Mouse (Mus musculus) CD4-positive, CD25-positive, alpha-beta regulatory T cell, adult 4 months (primary cell): ENCODE measurements around the gene Xpc. TPM values are rescaled to one million over a fixed set of nuclear protein-coding genes. Genes with fewer than 3 reads are reported as not detected.

Experiments used
- ATAC-seq: one replicate; pipeline ENCODE4 v1.8.0; 2017
- polyA plus RNA-seq, 2 experiments: library from polyadenylated mRNA; unstranded; fragments of 100-300 nt; shearing (Covaris generic); gene quantifications; one replicate each; pipeline ENCODE4 v1.2.1; 2017

The Xpc gene
- polyA plus RNA-seq = 10 to 100 TPM; 13.4 to 18.2 TPM

GRCm38 (mm10) chr6:91515545-91516449, at the start of gene Xpc, which contains the start of gene Lsm3:
Gene Xpc (minus strand): TSS chr6:91515888.
Gene Lsm3 (plus strand): TSS chr6:91515928.
- ATAC-seq = peak; percentile 88

GRCm38 (mm10) chr6:91563031-91563430, 47.3 kb upstream of the Xpc start:
- ATAC-seq = no peak

- ATAC-seq = no peak
Measured at GRCm38 (mm10) chr6:91560186-91560585, 44.5 kb upstream of the Xpc start.

- no peak for ATAC-seq
Measured at GRCm38 (mm10) chr6:91559371-91559770, 43.7 kb upstream of the Xpc start.

- ATAC-seq = no peak
Measured at GRCm38 (mm10) chr6:91558565-91558964, 42.9 kb upstream of the Xpc start.

GRCm38 (mm10) chr6:91552693-91553092, 37.0 kb upstream of the Xpc start:
- no peak for ATAC-seq

- no peak for ATAC-seq
Measured at GRCm38 (mm10) chr6:91551671-91552070, 36.0 kb upstream of the Xpc start.

GRCm38 (mm10) chr6:91549621-91550020, 33.9 kb upstream of the Xpc start:
- no peak for ATAC-seq

- no peak for ATAC-seq
Measured at GRCm38 (mm10) chr6:91547313-91547712, 31.6 kb upstream of the Xpc start.

- ATAC-seq = no peak
Measured at GRCm38 (mm10) chr6:91546241-91546884, 30.7 kb upstream of the Xpc start.

GRCm38 (mm10) chr6:91543056-91543455, 27.4 kb upstream of the Xpc start:
- no peak for ATAC-seq

GRCm38 (mm10) chr6:91541276-91541675, 25.6 kb upstream of the Xpc start:
- ATAC-seq = no peak

- no peak for ATAC-seq
Measured at GRCm38 (mm10) chr6:91536047-91536765, 20.5 kb upstream of the Xpc start.

GRCm38 (mm10) chr6:91535231-91535630, 19.5 kb upstream of the Xpc start:
- no peak for ATAC-seq

- no peak for ATAC-seq
Measured at GRCm38 (mm10) chr6:91534268-91534667, 18.6 kb upstream of the Xpc start.

- ATAC-seq = no peak
Measured at GRCm38 (mm10) chr6:91533771-91534170, 18.1 kb upstream of the Xpc start.

GRCm38 (mm10) chr6:91533359-91533758, 17.7 kb upstream of the Xpc start:
- no peak for ATAC-seq

- no peak for ATAC-seq
Measured at GRCm38 (mm10) chr6:91532661-91533060, 17.0 kb upstream of the Xpc start.

- ATAC-seq = no peak
Measured at GRCm38 (mm10) chr6:91531276-91531675, 15.6 kb upstream of the Xpc start.

- ATAC-seq = no peak
Measured at GRCm38 (mm10) chr6:91530673-91531072, 15.0 kb upstream of the Xpc start.

- no peak for ATAC-seq
Measured at GRCm38 (mm10) chr6:91528265-91528664, 12.6 kb upstream of the Xpc start.

GRCm38 (mm10) chr6:91527227-91527860, 11.7 kb upstream of the Xpc start:
- peak; percentile 69 for ATAC-seq

GRCm38 (mm10) chr6:91525544-91525943, 9.9 kb upstream of the Xpc start:
- no peak for ATAC-seq
